Mouse (Mus musculus) intestine, postnatal 0 days (tissue): ENCODE results near the gene Chga. TPM values are rescaled to one million over a fixed set of nuclear protein-coding genes. Genes with fewer than 3 reads are reported as not detected.
A peak's percentile ranks its signal among the peaks of the same experiment; 100 is the strongest.

Experiments used
- ATAC-seq: fragments of 200-750 bp; cut with Nextera tagmentation; 2 replicates; pipeline ENCODE4 v1.8.0; 2017; ENCODE audit warnings: mild to moderate bottlenecking, moderate TSS enrichment, moderate library complexity
- H3K27ac ChIP-seq: fragments of 300-500 bp; sonication (generic); 2 replicates; pipeline ENCODE4 v1.5.1; 2014; ENCODE audit warnings: mild to moderate bottlenecking, low read depth, low read length, moderate library complexity
- H3K27me3 ChIP-seq: fragments of 300-500 bp; sonication (generic); replicated peaks from 2 replicates; pipeline ENCODE4 v1.6.1; 2014; ENCODE audit warnings: low read length, mixed read lengths; ENCODE audit not compliant: control insufficient read depth, insufficient read depth
- H3K36me3 ChIP-seq: fragments of 300-500 bp; sonication (generic); 2 replicates; pipeline ENCODE4 v1.6.1; 2014; ENCODE audit warnings: mild to moderate bottlenecking, moderate library complexity; ENCODE audit not compliant: control insufficient read depth, insufficient read depth
- H3K4me1 ChIP-seq: fragments of 300-500 bp; sonication (generic); replicated peaks from 2 replicates; pipeline ENCODE4 v1.6.1; 2014; ENCODE audit warnings: antibody characterized with exemption, low read length, mixed read lengths; ENCODE audit not compliant: control insufficient read depth, insufficient read depth
- H3K4me2 ChIP-seq: fragments of 300-500 bp; sonication (generic); replicated peaks from 2 replicates; pipeline ENCODE4 v1.6.1; 2014; ENCODE audit warnings: low read depth, mild to moderate bottlenecking, moderate library complexity
- H3K4me3 ChIP-seq: fragments of 300-500 bp; sonication (generic); 2 replicates; pipeline ENCODE4 v1.5.1; 2014; ENCODE audit warnings: low read depth, low read length
- H3K9ac ChIP-seq: fragments of 300-500 bp; sonication (generic); 2 replicates; pipeline ENCODE4 v1.6.1; 2014; ENCODE audit warnings: mild to moderate bottlenecking, low read depth, low read length
- H3K9me3 ChIP-seq: fragments of 300-500 bp; sonication (generic); 2 replicates; pipeline ENCODE4 v1.6.1; 2016; ENCODE audit warnings: mixed run types; ENCODE audit not compliant: control insufficient read depth
- CTCF ChIP-seq: sonication (generic); IDR thresholded peaks from 2 replicates; pipeline ENCODE4 v1.5.1; 2016; ENCODE audit warnings: low read depth, mild to moderate bottlenecking, control low read depth, antibody characterized with exemption, moderate library complexity
- WGBS: fragments of 180-500 bp; shearing (Covaris S2); extraction: QIAGEN DNeasy Blood & Tissue Kit; methylation state at CpG from one replicate; pipeline ENCODE4 v1.1.7; 2014; 5-methylcytosine and 5-hydroxymethylcytosine counted together
- polyA plus RNA-seq: library from polyadenylated mRNA; unstranded; fragments of >200 nt; fragmentation: Nextera tagmentation; extraction: Ambion mirVana; gene quantifications from 2 replicates; pipeline ENCODE4 v1.2.1, GENCODE M21; 2015

The Chga gene
- polyA plus RNA-seq, 1 experiment from 2014 or later, result 41.5 TPM

DNA sequence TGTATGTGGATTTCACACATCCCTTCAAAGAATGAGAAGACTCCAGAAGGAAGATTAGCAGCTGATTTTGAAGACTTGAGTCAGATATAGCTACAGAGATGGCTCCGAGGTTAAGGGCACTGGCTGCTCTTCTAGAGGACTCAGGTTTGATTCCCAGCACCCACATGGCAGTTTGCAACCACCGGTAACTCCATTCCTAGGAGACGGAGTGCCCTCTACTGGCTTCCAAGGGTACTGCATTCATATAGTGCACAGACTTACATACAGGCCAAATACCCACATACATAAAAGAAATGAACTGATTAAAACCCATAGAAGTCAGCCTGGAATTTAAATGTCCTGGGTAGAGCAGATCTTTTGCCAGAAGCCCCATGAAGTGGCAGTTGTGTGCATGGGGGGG, 43.8 kb downstream of the Chga start:
- Histone ChIP-seq H3K4me2 (no peak overlapping the region), H3K27me3 (no peaks in the 10 kb centered on the region), H3K9me3 (no peaks in the 10 kb centered on the region), H3K36me3 (peaks cover 10% of the 10 kb centered on the region; the same call in 1 of the 2 replicates), H3K9ac (no peak overlapping the region), H3K4me3 (no peak overlapping the region), H3K4me1 (peaks cover 28% of the 10 kb centered on the region), H3K27ac (no peak overlapping the region)
- peak; percentile 58 for TF ChIP-seq CTCF
- 97% methylated on average over 3 of the region's 3 CpGs for WGBS
- ATAC-seq, result no peak

DNA sequence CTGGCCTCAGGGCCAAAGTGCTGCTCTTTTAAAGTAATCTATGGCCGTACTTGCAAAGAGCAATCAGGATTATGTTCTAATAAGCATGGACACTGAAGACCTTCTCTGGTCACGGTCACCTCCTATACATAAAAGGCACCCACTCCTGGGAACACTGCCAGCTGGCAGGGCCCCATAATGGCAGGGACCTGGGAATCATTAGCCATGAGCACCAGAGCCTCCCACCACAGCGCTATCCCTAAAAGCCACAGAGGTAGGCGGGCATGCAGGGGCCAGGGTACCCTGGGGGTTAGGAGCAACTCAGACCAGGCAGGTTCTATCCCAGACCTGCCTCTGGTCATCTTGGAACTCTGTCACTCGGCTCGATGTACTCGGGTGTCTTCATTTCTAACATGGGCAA, 45.0 kb downstream of the Chga start:
- WGBS, result 62% methylated on average over 7 of the region's 7 CpGs
- peak; percentile 36 for ATAC-seq
- Histone ChIP-seq H3K4me1 (peaks cover 26% of the 10 kb centered on the region), H3K9me3 (no peaks in the 10 kb centered on the region), H3K4me3 (no peak overlapping the region), H3K9ac (no peak overlapping the region), H3K27ac (peak overlapping the region; percentile 65), H3K36me3 (peaks cover 21% of the 10 kb centered on the region; the same call in 1 of the 2 replicates), H3K27me3 (no peaks in the 10 kb centered on the region), H3K4me2 (no peak overlapping the region)
- TF ChIP-seq CTCF, result no peak

DNA sequence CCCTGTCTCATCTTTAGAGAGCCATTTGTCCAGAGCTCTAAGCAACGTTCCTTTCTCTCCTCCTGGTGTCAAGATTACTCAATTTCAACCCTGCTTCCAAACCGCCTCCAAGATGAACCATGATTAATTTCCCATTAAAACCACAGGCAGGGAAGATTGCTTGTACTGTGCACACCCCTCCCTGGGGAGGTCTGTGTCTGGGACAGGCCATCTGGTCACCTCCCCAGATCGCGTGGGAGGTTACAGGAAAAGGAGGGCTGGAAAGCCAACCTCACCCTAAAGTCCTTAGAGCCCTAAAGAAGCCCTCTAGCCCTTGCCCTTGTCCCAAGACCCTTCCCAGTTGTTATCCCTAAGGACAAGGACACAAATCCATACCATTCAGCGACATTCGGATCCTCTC, 45.6 kb downstream of the Chga start:
- ATAC-seq, result no peak
- Histone ChIP-seq H3K27ac (peak overlapping the region; percentile 65), H3K4me2 (no peak overlapping the region), H3K27me3 (no peaks in the 10 kb centered on the region), H3K4me1 (peaks cover 26% of the 10 kb centered on the region), H3K36me3 (peaks cover 21% of the 10 kb centered on the region; the same call in 1 of the 2 replicates), H3K4me3 (no peak overlapping the region), H3K9ac (no peak overlapping the region), H3K9me3 (no peaks in the 10 kb centered on the region)
- no peak for TF ChIP-seq CTCF
- WGBS, result 68% methylated on average over 6 of the region's 6 CpGs

DNA sequence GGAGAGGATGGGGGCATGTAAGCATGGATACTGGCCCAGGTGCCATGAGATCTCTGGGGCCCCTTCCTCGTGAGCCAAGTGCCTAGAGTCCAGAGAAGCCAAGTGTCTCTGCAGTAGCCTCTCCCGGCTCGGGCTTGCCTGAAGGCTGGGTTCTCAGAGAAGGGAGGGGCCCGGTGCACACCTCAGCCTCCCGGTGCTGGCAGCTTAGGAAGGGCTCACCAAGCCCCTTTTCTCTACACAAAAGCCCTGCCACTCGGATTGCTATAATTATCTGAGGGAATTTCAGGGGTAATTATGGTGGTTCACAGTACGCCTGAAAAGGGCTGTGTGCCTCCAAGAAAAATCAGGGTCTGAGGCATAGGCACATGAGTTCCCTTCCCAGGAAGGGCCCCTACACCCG, 47.1 kb downstream of the Chga start:
- Histone ChIP-seq H3K9ac (0 out of 2 replicates have a peak overlapping the region, but pooled peaks have one; percentile 8), H3K4me2 (no peak overlapping the region), H3K4me3 (no peak overlapping the region), H3K4me1 (peaks cover 20% of the 10 kb centered on the region), H3K27ac (peak overlapping the region; percentile 65), H3K36me3 (peaks cover 29% of the 10 kb centered on the region), H3K27me3 (no peaks in the 10 kb centered on the region), H3K9me3 (no peaks in the 10 kb centered on the region)
- WGBS, result 36% methylated on average over 8 of the region's 8 CpGs
- ATAC-seq, result no peak
- no peak for TF ChIP-seq CTCF

DNA sequence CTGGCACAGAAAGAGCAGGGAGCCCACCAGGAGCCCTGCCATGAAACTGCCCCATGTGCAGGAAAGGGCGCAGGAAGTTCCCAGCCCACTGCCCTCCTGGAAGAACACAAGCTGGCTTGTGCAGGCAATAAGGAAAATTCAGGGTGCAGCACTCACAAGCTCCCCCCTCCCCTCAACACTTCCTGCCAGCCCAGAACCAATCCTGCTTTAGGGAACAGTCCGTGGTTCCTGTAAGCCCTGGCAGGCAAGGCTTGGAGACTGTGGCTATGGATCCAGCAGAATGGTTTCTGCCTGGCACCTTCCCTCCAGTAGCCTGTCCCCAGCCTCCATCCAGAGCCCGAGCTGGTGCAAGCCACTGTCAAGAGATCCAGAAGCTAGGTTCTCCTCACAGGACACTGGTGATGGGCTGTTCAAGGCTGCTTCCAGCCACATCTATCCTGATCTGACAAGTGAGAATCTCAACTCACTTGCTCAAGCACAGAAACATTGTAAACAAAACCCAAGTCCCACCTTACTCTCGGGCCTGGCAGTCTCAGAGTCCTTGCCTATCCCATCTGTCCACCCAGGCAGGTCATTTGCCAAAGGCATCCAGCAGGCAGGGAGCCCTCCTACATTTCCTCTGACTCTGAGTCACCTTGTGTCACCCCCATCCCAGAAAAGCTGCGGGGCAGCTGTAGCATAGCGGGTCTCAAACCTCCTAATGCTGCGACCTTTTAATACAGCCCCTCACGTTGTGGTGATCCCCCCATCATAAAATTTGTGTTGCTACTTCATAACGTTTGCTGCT, 47.7 kb downstream of the Chga start:
- H3K4me1 ChIP-seq, result peaks cover 16% of the 10 kb centered on the region; the same call in 1 of the 2 replicates
- H3K27ac ChIP-seq, result peak overlapping the region; percentile 65
- 56% methylated on average over 9 of the region's 9 CpGs for WGBS
- H3K27me3 ChIP-seq, result no peaks in the 10 kb centered on the region
- TF ChIP-seq CTCF, result no peak
- H3K4me3 ChIP-seq, result no peak overlapping the region
- 0 out of 2 replicates have a peak overlapping the region, but pooled peaks have one; percentile 8 for H3K9ac ChIP-seq
- no peak for ATAC-seq
- H3K9me3 ChIP-seq, result no peaks in the 10 kb centered on the region
- no peak overlapping the region for H3K4me2 ChIP-seq
- peaks cover 29% of the 10 kb centered on the region for H3K36me3 ChIP-seq

DNA sequence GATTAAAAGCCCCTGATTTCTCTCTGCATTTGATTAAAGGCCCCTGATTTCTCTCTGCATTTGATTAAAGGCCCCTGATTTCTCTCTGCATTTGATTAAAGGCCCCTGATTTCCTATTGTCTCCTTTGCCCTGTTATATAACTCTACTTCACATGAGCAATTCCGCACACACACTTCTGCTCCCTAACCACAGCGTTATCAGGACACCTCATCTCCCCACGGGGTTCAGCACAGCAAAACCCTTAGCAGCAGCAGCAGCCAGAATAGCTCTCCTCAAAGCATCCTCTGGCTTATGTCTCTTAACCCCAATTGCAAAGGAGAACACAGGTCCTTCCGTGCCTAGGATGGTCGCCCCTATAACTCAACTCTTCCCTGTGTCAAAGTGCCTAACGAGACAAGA, 50.8 kb downstream of the Chga start:
- WGBS, result 87% methylated on average over 6 of the region's 6 CpGs
- no peaks in the 10 kb centered on the region for H3K27me3 ChIP-seq

More for the DNA sequence above, 50.8 kb downstream of the Chga start:
- TF ChIP-seq CTCF, result no peak
- no peaks in the 10 kb centered on the region for H3K9me3 ChIP-seq
- peaks cover 43% of the 10 kb centered on the region for H3K36me3 ChIP-seq
- no peak overlapping the region for H3K4me3 ChIP-seq
- H3K9ac ChIP-seq, result no peak overlapping the region
- peaks cover 9% of the 10 kb centered on the region; the same call in 1 of the 2 replicates for H3K4me1 ChIP-seq
- no peak overlapping the region for H3K4me2 ChIP-seq
- no peak overlapping the region for H3K27ac ChIP-seq
- ATAC-seq, result no peak
